Mouse (Mus musculus): ENCODE results near the gene Gng7.

DNA sequence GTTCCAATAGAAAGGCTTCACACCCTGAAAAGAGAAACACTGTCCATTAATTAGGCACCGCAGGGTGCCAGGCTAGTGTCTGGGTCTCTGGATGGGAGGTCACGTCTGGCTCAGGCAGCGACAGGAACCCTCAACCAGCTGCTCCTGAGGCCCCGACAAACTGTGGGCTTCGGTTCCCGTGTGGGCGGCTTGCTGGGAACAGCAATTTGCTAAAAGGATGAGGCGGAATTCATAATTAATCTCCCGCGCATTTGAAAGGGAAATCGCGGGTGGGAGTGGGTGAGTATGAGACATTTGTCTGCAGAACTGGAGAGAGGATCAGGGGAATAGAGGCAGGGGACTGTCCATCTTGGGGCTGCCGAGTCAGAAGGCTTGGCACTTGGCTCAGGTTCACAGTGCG is 16.7 kb downstream of the Gng7 start:
- TF ChIP-seq CTCF (IDR thresholded peaks at IDR 0.05; ENCODE audit: low read depth): no peak
- TF ChIP-seq EP300 (IDR thresholded peaks at IDR 0.05; ENCODE audit: low read depth): no peak
